Mouse (Mus musculus): ENCODE measurements around the gene 2310061I04Rik. TPM values are rescaled to one million over a fixed set of nuclear protein-coding genes. Genes with fewer than 3 reads are reported as not detected.

Gene 2310061I04Rik
- total RNA-seq, 2 experiments from 2014 or later, result 58.4 to 62.0 TPM

GRCm38 (mm10) chr17:35917463-35918251 lies 20.4 kb upstream of the 2310061I04Rik start:
- intact Hi-C loops (cut with DNase I), result loop anchor here (5.0 kb wide), 1 partner anchor 80 kb away; the partner anchor contains the start of gene Tubb5
- DNase-seq (ENCODE audit: low spot score in 2 of 2), result peak; percentile 48 to 52

- peak in 1 of 2 experiments; percentile 30 for DNase-seq (ENCODE audit: low spot score in 2 of 2)
- intact Hi-C loops (cut with DNase I), result loop anchor here (5.0 kb wide), 1 partner anchor 80 kb away; the partner anchor contains the start of gene Tubb5
Measured at GRCm38 (mm10) chr17:35917143-35917462, 19.9 kb upstream of the 2310061I04Rik start.

GRCm38 (mm10) chr17:35916297-35917142 lies 19.3 kb upstream of the 2310061I04Rik start, which contains the start of the genes Mrps18b and Ppp1r10:
Gene Mrps18b (minus strand): TSS chr17:35916389.
Gene Ppp1r10 (plus strand): TSS chr17:35916434.
- peak; percentile 99 for DNase-seq (ENCODE audit: low spot score in 2 of 2)
- intact Hi-C loops (cut with DNase I), result loop anchor here (5.0 kb wide), 1 partner anchor 79 kb away; the partner anchor contains the start of gene Tubb5

GRCm38 (mm10) chr17:35915538-35916296 lies 18.5 kb upstream of the 2310061I04Rik start:
- DNase-seq (ENCODE audit: low spot score in 2 of 2), result no peak
- intact Hi-C loops (cut with DNase I), result loop anchor here (5.0 kb wide), 1 partner anchor 78 kb away; the partner anchor contains the start of gene Tubb5

- intact Hi-C loops (cut with DNase I), result loop anchor here (5.0 kb wide), 1 partner anchor 78 kb away; the partner anchor contains the start of gene Tubb5
- no peak for DNase-seq (ENCODE audit: low spot score in 2 of 2)
Measured at GRCm38 (mm10) chr17:35914975-35915374, 17.7 kb upstream of the 2310061I04Rik start.

- peak; percentile 89 to 91 for DNase-seq (ENCODE audit: low spot score in 2 of 2)
- intact Hi-C loops (cut with DNase I), result no loop called here
Measured at GRCm38 (mm10) chr17:35909919-35910369, 12.7 kb upstream of the 2310061I04Rik start, which contains the start of gene Atat1. Gene Atat1 (minus strand): TSS chr17:35910075.

- intact Hi-C loops (cut with DNase I), result no loop called here
- DNase-seq (ENCODE audit: low spot score in 2 of 2), result peak in 1 of 2 experiments; percentile 27
Measured at GRCm38 (mm10) chr17:35909186-35909918, 12.1 kb upstream of the 2310061I04Rik start.

GRCm38 (mm10) chr17:35907609-35908008 lies 10.4 kb upstream of the 2310061I04Rik start:
- no peak for DNase-seq (ENCODE audit: low spot score in 2 of 2)
- intact Hi-C loops (cut with DNase I), result no loop called here

GRCm38 (mm10) chr17:35905587-35905986 lies 8.4 kb upstream of the 2310061I04Rik start:
- intact Hi-C loops (cut with DNase I), result no loop called here

GRCm38 (mm10) chr17:35903992-35904355 lies 6.7 kb upstream of the 2310061I04Rik start:
- no peak for DNase-seq (ENCODE audit: low spot score in 2 of 2)
- intact Hi-C loops (cut with DNase I), result no loop called here

More at GRCm38 (mm10) chr17:35905587-35905986, 8.4 kb upstream of the 2310061I04Rik start:
- DNase-seq (ENCODE audit: low spot score in 2 of 2), result no peak

- intact Hi-C loops (cut with DNase I), result no loop called here
- DNase-seq (ENCODE audit: low spot score in 2 of 2), result no peak
Measured at GRCm38 (mm10) chr17:35903343-35903991, 6.2 kb upstream of the 2310061I04Rik start.

GRCm38 (mm10) chr17:35900636-35901035 lies 3.4 kb upstream of the 2310061I04Rik start:
- DNase-seq (ENCODE audit: low spot score in 2 of 2), result no peak
- intact Hi-C loops (cut with DNase I), result no loop called here

- peak in 1 of 2 experiments; percentile 40 for DNase-seq (ENCODE audit: low spot score in 2 of 2)
- intact Hi-C loops (cut with DNase I), result no loop called here
Measured at GRCm38 (mm10) chr17:35897644-35898573, 678 bp upstream of the 2310061I04Rik start.

GRCm38 (mm10) chr17:35887725-35888124 lies 9.5 kb downstream of the 2310061I04Rik start:
- intact Hi-C loops (cut with DNase I), result no loop called here
- DNase-seq (ENCODE audit: low spot score in 2 of 2), result no peak

GRCm38 (mm10) chr17:35883777-35884176 lies 13.5 kb downstream of the 2310061I04Rik start:
- intact Hi-C loops (cut with DNase I), result no loop called here
- DNase-seq (ENCODE audit: low spot score in 2 of 2), result no peak

- intact Hi-C loops (cut with DNase I), result no loop called here
- DNase-seq (ENCODE audit: low spot score in 2 of 2), result no peak
Measured at GRCm38 (mm10) chr17:35882924-35883323, 14.3 kb downstream of the 2310061I04Rik start.
